Mouse (Mus musculus) small intestine, adult 2 months (tissue): ENCODE measurements around the gene 5530401A14Rik.

ENCODE experiments used
- CTCF ChIP-seq: fragments of 200-500 bp; IDR thresholded peaks from 2 replicates; pipeline ENCODE4 v1.5.1; 2012; ENCODE audit warnings: low read depth, mild to moderate bottlenecking, control low read depth, inconsistent platforms, low read length, moderate library complexity, mixed read lengths; ENCODE audit not compliant: insufficient replicate concordance, insufficient read length; ENCODE audit errors: extremely low read depth
- POLR2A ChIP-seq: fragments of 200-500 bp; IDR thresholded peaks from 2 replicates; pipeline ENCODE4 v1.6.1; 2012; ENCODE audit warnings: low read depth, mild to moderate bottlenecking, control low read depth, inconsistent platforms, low read length, moderate library complexity

GRCm38 (mm10) chr11:81816531-81816930 is 43.9 kb upstream of the 5530401A14Rik start:
- TF ChIP-seq CTCF (no peak), POLR2A (no peak)
